Mouse (Mus musculus) CD4-positive, CD25-positive, alpha-beta regulatory T cell, adult 4 months (primary cell): ENCODE results near the gene Gm16381. TPM values are rescaled to one million over a fixed set of nuclear protein-coding genes. Genes with fewer than 3 reads are reported as not detected.
"Not testable (repeated sequence)": the region's sequence is repeated elsewhere in the genome, so short reads cannot be mapped to it uniquely, and the experiment has no call there.

Source experiments
- ATAC-seq: one replicate; pipeline ENCODE4 v1.8.0; 2017
- polyA plus RNA-seq, 2 experiments: library from polyadenylated mRNA; unstranded; fragments of 100-300 nt; shearing (Covaris generic); gene quantifications; one replicate each; pipeline ENCODE4 v1.2.1; 2017

Gene Gm16381
- polyA plus RNA-seq = not detected

- ATAC-seq = not testable (repeated sequence)
These were observed at the start of gene Gm16381 for GRCm38 (mm10) chr12:87644520-87644919. Gene Gm16381, minus strand, starts transcription at chr12:87644620.

- ATAC-seq = not testable (repeated sequence)
These were observed 8.7 kb upstream of the Gm16381 start for GRCm38 (mm10) chr12:87652916-87653703.

GRCm38 (mm10) chr12:87618569-87618968, 25.9 kb downstream of the Gm16381 start, which contains the start of gene Gm4027:
Gene Gm4027, plus strand, starts transcription at chr12:87618869.
- not testable (repeated sequence) for ATAC-seq

GRCm38 (mm10) chr12:87602388-87602787, 42.0 kb downstream of the Gm16381 start, which contains the start of gene Oog1:
Gene Oog1, plus strand, starts transcription at chr12:87602688.
- ATAC-seq = not testable (repeated sequence)

GRCm38 (mm10) chr12:87601388-87601787, 43.0 kb downstream of the Gm16381 start:
- not testable (repeated sequence) for ATAC-seq

Other genes with a start within 250 kb of the Gm16381 start
- 100 to 1,000 TPM in 1 of 2 experiments, 10 to 100 TPM in 1; 63.8 to 113 TPM for gene Slirp, start 200.7 kb downstream of the Gm16381 start, polyA plus RNA-seq
- 10 to 100 TPM; 63.6 to 82.0 TPM for gene Alkbh1, start 200.6 kb downstream of the Gm16381 start, polyA plus RNA-seq
- gene Snw1, start 172.3 kb downstream of the Gm16381 start, polyA plus RNA-seq = 100 to 1,000 TPM; 245 TPM
- gene Gm5788, start 149.9 kb downstream of the Gm16381 start, polyA plus RNA-seq = not detected
- not detected for gene Gm8300, start 130.3 kb downstream of the Gm16381 start, polyA plus RNA-seq
- gene Oog1, start 41.9 kb downstream of the Gm16381 start, polyA plus RNA-seq = not detected
- gene Gm4027, start 25.8 kb downstream of the Gm16381 start, polyA plus RNA-seq = not detected
- gene Gm21319, start 131.1 kb upstream of the Gm16381 start, polyA plus RNA-seq = under 1 TPM in 1 of 2 experiments, not detected in 1; 0.34 TPM
- gene Gm21936, start 150.9 kb upstream of the Gm16381 start, polyA plus RNA-seq = not detected
- gene BB287469, start 172.0 kb upstream of the Gm16381 start, polyA plus RNA-seq = not detected
- gene Gm2001, start 197.7 kb upstream of the Gm16381 start, polyA plus RNA-seq = not detected
- gene Gm2016, start 229.5 kb upstream of the Gm16381 start, polyA plus RNA-seq = not detected